Mouse (Mus musculus) embryonic fibroblast, embryonic 13.5 days (primary cell): ENCODE data around the gene Pigo.

ENCODE experiments used
- CTCF ChIP-seq: IDR thresholded peaks from 2 replicates; pipeline ENCODE4 v1.5.1; 2011; ENCODE audit warnings: mild to moderate bottlenecking, control low read depth, low read length, moderate library complexity, borderline replicate concordance; ENCODE audit not compliant: insufficient read depth
- POLR2A ChIP-seq: IDR thresholded peaks from 2 replicates; pipeline ENCODE4 v1.6.1; 2011; ENCODE audit warnings: low read depth, mild to moderate bottlenecking, control low read depth, low read length, moderate library complexity

- TF ChIP-seq CTCF (no peak), POLR2A (no peak)
These were observed 946 bp downstream of the Pigo start for GRCm38 (mm10) chr4:43024673-43025072.
